Mouse (Mus musculus) CD4-positive, CD25-positive, alpha-beta regulatory T cell, adult 2 months (primary cell): Measurements from ENCODE around the gene Chd9.
A peak's percentile ranks its signal among the peaks of the same experiment; 100 is the strongest.

Experiments used
- DNase-seq: peaks from one replicate; pipeline ENCODE4 v3.0.0-alpha.2; 2012; ENCODE audit warnings: low read depth, low spot score

The Chd9 gene

GRCm38 (mm10) chr8:90976960-90977371, 148.8 kb downstream of the Chd9 start:
- DNase-seq, result no peak

GRCm38 (mm10) chr8:90978720-90979119, 150.6 kb downstream of the Chd9 start:
- no peak for DNase-seq

- DNase-seq, result no peak
Measured at GRCm38 (mm10) chr8:90979295-90979694, 151.1 kb downstream of the Chd9 start.

- DNase-seq, result no peak
Measured at GRCm38 (mm10) chr8:90982087-90982486, 153.9 kb downstream of the Chd9 start.

- peak; percentile 85 for DNase-seq
Measured at GRCm38 (mm10) chr8:91019726-91020125, 191.6 kb downstream of the Chd9 start.

GRCm38 (mm10) chr8:91034417-91034816, 206.3 kb downstream of the Chd9 start:
- peak; percentile 24 for DNase-seq

- DNase-seq, result no peak
Measured at GRCm38 (mm10) chr8:91036905-91037304, 208.8 kb downstream of the Chd9 start.

GRCm38 (mm10) chr8:91038637-91039036, 210.5 kb downstream of the Chd9 start:
- DNase-seq, result no peak

GRCm38 (mm10) chr8:91046370-91046769, 218.2 kb downstream of the Chd9 start:
- DNase-seq, result no peak

- DNase-seq, result no peak
Measured at GRCm38 (mm10) chr8:91051037-91051436, 222.9 kb downstream of the Chd9 start.

- no peak for DNase-seq
Measured at GRCm38 (mm10) chr8:91054418-91054817, 226.3 kb downstream of the Chd9 start.

GRCm38 (mm10) chr8:91056848-91057247, 228.7 kb downstream of the Chd9 start:
- no peak for DNase-seq

GRCm38 (mm10) chr8:91059086-91059578, 231.0 kb downstream of the Chd9 start:
- no peak for DNase-seq

- no peak for DNase-seq
Measured at GRCm38 (mm10) chr8:91059884-91060510, 231.8 kb downstream of the Chd9 start.

GRCm38 (mm10) chr8:91060555-91061471, 232.7 kb downstream of the Chd9 start:
- peak; percentile 38 for DNase-seq

GRCm38 (mm10) chr8:91065179-91065578, 237.0 kb downstream of the Chd9 start:
- DNase-seq, result no peak

GRCm38 (mm10) chr8:91069407-91069806, 241.3 kb downstream of the Chd9 start:
- DNase-seq, result peak; percentile 27

GRCm38 (mm10) chr8:91069834-91070233, 241.7 kb downstream of the Chd9 start, which contains the start of gene Rbl2:
Gene Rbl2, plus strand, starts transcription at chr8:91070057.
- peak; percentile 94 for DNase-seq

- DNase-seq, result peak; percentile 92
Measured at GRCm38 (mm10) chr8:91070275-91070859, 242.2 kb downstream of the Chd9 start.

GRCm38 (mm10) chr8:91077077-91077867, 249.1 kb downstream of the Chd9 start:
- peak; percentile 65 for DNase-seq

GRCm38 (mm10) chr8:91079678-91080077, 251.5 kb downstream of the Chd9 start:
- peak; percentile 45 for DNase-seq
